Mouse (Mus musculus): Measurements from ENCODE around the gene Ccdc92. TPM values are rescaled to one million over a fixed set of nuclear protein-coding genes. Genes with fewer than 3 reads are reported as not detected.

Gene Ccdc92
- total RNA-seq, 2 experiments from 2014 or later: 0.68 to 1.3 TPM

GRCm38 (mm10) chr5:124785650-124786049 lies 76.6 kb downstream of the Ccdc92 start:
- no peak for ATAC-seq (replicated peaks; ENCODE audit: low FRiP score, poor library complexity, severe bottlenecking)

Other genes with a start within 250 kb of the Ccdc92 start
- 3.8 and 7.2 TPM in 2 replicates for gene Atp6v0a2, start 233.8 kb downstream of the Ccdc92 start, total RNA-seq (2015; ENCODE audit: low replicate concordance)
- gene Atp6v0a2, start 233.8 kb downstream of the Ccdc92 start, total RNA-seq (2017; ENCODE audit: low replicate concordance): 7.6 and 8.5 TPM in 2 replicates
- gene Dnah10, start 137.3 kb downstream of the Ccdc92 start, total RNA-seq (2015; ENCODE audit: low replicate concordance): under 0.01 TPM in 1 of 2 replicates, not detected in the other
- not detected in 2 replicates for gene Dnah10, start 137.3 kb downstream of the Ccdc92 start, total RNA-seq (2017; ENCODE audit: low replicate concordance)
- 4.2 and 9.0 TPM in 2 replicates for gene Zfp664, start 267 bp upstream of the Ccdc92 start, total RNA-seq (2015; ENCODE audit: low replicate concordance)
- 7.3 and 12.5 TPM in 2 replicates for gene Zfp664, start 267 bp upstream of the Ccdc92 start, total RNA-seq (2017; ENCODE audit: low replicate concordance)
- not detected in 2 replicates for gene Rflna, start 140.8 kb upstream of the Ccdc92 start, total RNA-seq (2015; ENCODE audit: low replicate concordance)
- gene Rflna, start 140.8 kb upstream of the Ccdc92 start, total RNA-seq (2017; ENCODE audit: low replicate concordance): not detected in 2 replicates